Mouse (Mus musculus) adrenal gland, postnatal 36 days (tissue): ENCODE results near the gene Vmn1r30. TPM values are rescaled to one million over a fixed set of nuclear protein-coding genes. Genes with fewer than 3 reads are reported as not detected.

Experiments
- DNase-seq, 2 experiments: peaks; one replicate each; pipeline ENCODE4 v3.0.0; 2021; ENCODE audit warnings: mixed read lengths in 1 of 2
- long read RNA-seq, 2 experiments: library from polyadenylated mRNA; stranded (forward); transcript quantifications; one replicate each; pipeline ENCODE4 v2.0.0; 2021; ENCODE audit warnings: borderline sequencing depth in 2 of 2
- total RNA-seq, 2 experiments: library from RNA; stranded (reverse); gene quantifications; 2 replicates each; pipeline ENCODE4 v1.2.3; 2021

The Vmn1r30 gene
- total RNA-seq: not detected
- long read RNA-seq, experiment 1: 0 reads
- long read RNA-seq, experiment 2: 0 reads

GRCm38 (mm10) chr6:58443285-58443684 is at the start of gene Vmn1r30:
Gene Vmn1r30 (minus strand): TSS chr6:58443385.
- DNase-seq: no peak

DNA sequence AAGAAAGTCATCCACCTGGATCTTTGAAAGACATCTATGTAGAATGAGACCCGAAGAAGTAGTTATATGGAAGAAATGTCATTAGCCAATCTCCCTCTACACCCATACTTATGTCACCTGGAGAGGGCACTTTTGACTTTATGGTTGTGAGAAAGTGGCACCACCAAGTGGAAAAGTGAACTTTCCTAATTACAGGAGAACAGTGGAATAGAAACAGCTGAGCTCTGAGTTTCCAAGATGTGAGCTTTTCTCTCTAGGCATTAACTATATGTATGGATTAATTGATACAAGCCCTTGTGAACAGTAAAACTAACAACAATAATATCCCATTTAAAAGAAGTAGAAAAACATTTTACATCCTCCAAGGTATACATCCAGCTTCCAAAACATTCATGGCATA is 32.0 kb upstream of the Vmn1r30 start, which contains the start of gene Vmn1r31:
Gene Vmn1r31 (minus strand): TSS at position 101 of the 400 bp plus-strand sequence.
- DNase-seq: no peak

Other genes with a start within 250 kb of the Vmn1r30 start
- not detected for gene Vmn1r27, start 224.6 kb downstream of the Vmn1r30 start, total RNA-seq
- not detected for gene Vmn1r28, start 181.3 kb downstream of the Vmn1r30 start, total RNA-seq
- gene Vmn1r29, start 141.8 kb downstream of the Vmn1r30 start, total RNA-seq: not detected
- not detected for gene Vmn1r31, start 31.9 kb upstream of the Vmn1r30 start, total RNA-seq
- 10 to 100 TPM; 26.9 to 36.5 TPM for gene Abcg2, start 141.1 kb upstream of the Vmn1r30 start, total RNA-seq